Mouse (Mus musculus) forebrain, embryonic 12.5 days (tissue): ENCODE results near the gene Mettl23. TPM values are rescaled to one million over a fixed set of nuclear protein-coding genes. Genes with fewer than 3 reads are reported as not detected.

Source experiments
- polyA plus RNA-seq: library from polyadenylated mRNA; unstranded; fragments of >200 nt; fragmentation: Nextera tagmentation; extraction: Ambion mirVana; gene quantifications from 2 replicates; pipeline ENCODE4 v1.2.1, GENCODE M21; 2016

The Mettl23 gene
- polyA plus RNA-seq, 1 experiment from 2014 or later = 65.8 TPM

Other genes with a start within 250 kb of the Mettl23 start
- gene Rhbdf2, start 216.3 kb upstream of the Mettl23 start, polyA plus RNA-seq = 1.4 and 1.9 TPM in 2 replicates
- 0.76 and 1.3 TPM in 2 replicates for gene Prcd, start 189.7 kb upstream of the Mettl23 start, polyA plus RNA-seq
- 4.2 and 4.3 TPM in 2 replicates for gene Cygb, start 189.0 kb upstream of the Mettl23 start, polyA plus RNA-seq
- gene St6galnac1, start 67.8 kb upstream of the Mettl23 start, polyA plus RNA-seq = not detected in 2 replicates
- gene Mxra7, start 15.2 kb upstream of the Mettl23 start, polyA plus RNA-seq = 22.5 and 25.9 TPM in 2 replicates
- 87.8 and 93.5 TPM in 2 replicates for gene Jmjd6, start 171 bp downstream of the Mettl23 start, polyA plus RNA-seq
- gene Mfsd11, start 9.2 kb downstream of the Mettl23 start, polyA plus RNA-seq = 33.7 and 40.2 TPM in 2 replicates
- 902 and 945 TPM in 2 replicates for gene Srsf2, start 9.8 kb downstream of the Mettl23 start, polyA plus RNA-seq
- gene Mgat5b, start 75.6 kb downstream of the Mettl23 start, polyA plus RNA-seq = 17.8 and 19.0 TPM in 2 replicates